19 mouse cellular contexts compared by ENCODE assay signal in the genomic region with DNA sequence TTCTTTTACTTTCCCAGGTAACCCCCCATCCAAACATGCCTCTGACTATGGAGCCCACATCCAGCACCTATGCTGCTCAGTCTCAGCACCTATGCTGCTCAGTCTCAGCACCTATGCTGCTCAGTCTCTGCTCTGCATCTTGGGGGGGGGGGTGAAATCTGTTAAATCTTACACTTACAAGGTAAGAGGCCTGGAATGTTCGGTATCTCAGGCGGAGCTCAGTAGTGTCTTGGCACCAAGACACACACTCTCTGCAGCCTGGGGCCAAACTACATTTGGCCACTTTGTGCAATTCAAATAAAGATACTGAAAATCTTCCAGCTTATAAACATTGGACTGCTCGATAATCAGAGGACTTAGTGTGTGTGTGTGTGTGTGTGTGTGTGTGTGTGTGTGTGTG. TPM values are rescaled to one million over a fixed set of nuclear protein-coding genes. Genes with fewer than 3 reads are reported as not detected.
"Had no signal": no experiment of that assay in that cellular context is flagged by ENCODE, and none has a peak within 500 bp of the region (broad histone marks: within the 10 kb centered on the region; RNA-seq: fewer than 3 reads in every experiment).

No protein-coding gene starts in this region.

- H3K36me3 ChIP-seq: midbrain, embryonic 10.5 days; midbrain, embryonic 12.5 days; neural tube, embryonic 13.5 days; neural tube, embryonic 15.5 days had no signal

- H3K4me3 ChIP-seq: lung, embryonic 15.5 days; midbrain, embryonic 10.5 days; midbrain, embryonic 12.5 days; myocyte; neural tube, embryonic 13.5 days; neural tube, embryonic 15.5 days had no signal

- H3K9me3 ChIP-seq: lung, embryonic 15.5 days; midbrain, embryonic 10.5 days; midbrain, embryonic 12.5 days; neural tube, embryonic 13.5 days; neural tube, embryonic 15.5 days had no signal

- H3K4me2 ChIP-seq: lung, embryonic 15.5 days; midbrain, embryonic 12.5 days; neural tube, embryonic 13.5 days; neural tube, embryonic 15.5 days had no signal

- ATAC-seq: midbrain, embryonic 16.5 days had no signal

- H3K27ac ChIP-seq: liver, embryonic 14.5 days; midbrain, embryonic 10.5 days; midbrain, embryonic 12.5 days; neural tube, embryonic 13.5 days; neural tube, embryonic 15.5 days had no signal

- DNase-seq: lung, adult 2 months; midbrain, embryonic 14.5 days; retina, postnatal 1 day; right cerebral cortex, adult 18-20 months; right cerebral cortex, postnatal 25 days; right cerebral cortex, postnatal 4 days; spleen, adult 18-20 months; thymus, adult 2 months; thymus, postnatal 25 days; thymus, postnatal 4 days had no signal

- H3K9ac ChIP-seq: liver, embryonic 14.5 days; lung, embryonic 15.5 days; midbrain, embryonic 12.5 days; neural tube, embryonic 13.5 days; neural tube, embryonic 15.5 days had no signal

- H3K27me3 ChIP-seq: lung, embryonic 15.5 days; midbrain, embryonic 12.5 days; neural tube, embryonic 13.5 days; neural tube, embryonic 15.5 days had no signal

RNA-seq across cellular contexts. Expression of a gene that starts 31.2 kb away (rescaled TPM):
- total RNA-seq: megakaryocyte, adult 5-6 weeks had no signal
